Mouse (Mus musculus): ENCODE measurements around the gene Ano3.

DNA sequence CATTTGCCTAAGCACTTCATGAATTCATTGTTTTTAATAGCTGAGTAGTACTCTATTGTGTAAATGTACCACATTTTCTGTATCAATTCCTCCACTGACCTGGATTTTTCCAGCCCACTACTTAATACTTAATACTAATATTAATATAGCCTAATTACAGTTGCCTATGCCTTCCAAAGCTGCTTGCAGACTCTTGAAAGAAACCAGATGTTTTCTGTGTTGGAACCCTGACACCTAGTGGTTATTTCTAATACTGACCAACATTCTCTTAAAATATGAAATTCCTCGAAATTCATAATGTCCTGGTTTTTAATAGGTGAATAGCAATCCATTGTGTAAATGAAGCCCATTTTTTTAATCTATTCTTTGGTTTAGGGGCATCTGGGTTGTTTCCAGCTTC lies 31.0 kb upstream of the Ano3 start:
- no peak for TF ChIP-seq GATA1 (IDR thresholded peaks at IDR 0.05; ENCODE audit: low read length)
- TF ChIP-seq TAL1 (IDR thresholded peaks at IDR 0.05; ENCODE audit: low read length), result no peak

All from erythroblast, embryonic 14.5 days (primary cell).